Mouse (Mus musculus) forebrain, embryonic 11.5 days (tissue): ENCODE measurements around the gene Igdcc3. TPM values are rescaled to one million over a fixed set of nuclear protein-coding genes. Genes with fewer than 3 reads are reported as not detected.
"Not testable (repeated sequence)": the region's sequence is repeated elsewhere in the genome, so short reads cannot be mapped to it uniquely, and the experiment has no call there.

ENCODE experiments used
- ATAC-seq: fragments of 200-750 bp; cut with Nextera tagmentation; replicated peaks from 2 replicates; pipeline ENCODE4 v1.8.0; 2017; ENCODE audit warnings: moderate TSS enrichment; ENCODE audit not compliant: low FRiP score
- DNase-seq: peaks from one replicate; pipeline ENCODE4 v3.0.0-alpha.2; 2017; ENCODE audit warnings: low spot score
- H3K27ac ChIP-seq: fragments of 300-500 bp; sonication (generic); 2 replicates; pipeline ENCODE4 v1.5.1; 2014; ENCODE audit warnings: low read depth, low read length
- H3K27me3 ChIP-seq: fragments of 300-500 bp; sonication (generic); 2 replicates; pipeline ENCODE4 v1.6.1; 2014; ENCODE audit warnings: mild to moderate bottlenecking, low read length, mixed read lengths; ENCODE audit not compliant: control insufficient read depth, insufficient read depth
- H3K36me3 ChIP-seq: fragments of 300-500 bp; sonication (generic); 2 replicates; pipeline ENCODE4 v1.6.1; 2014; ENCODE audit warnings: mild to moderate bottlenecking, low read length, moderate library complexity, mixed read lengths; ENCODE audit not compliant: control insufficient read depth, insufficient read depth
- H3K4me1 ChIP-seq: fragments of 300-500 bp; sonication (generic); replicated peaks from 2 replicates; pipeline ENCODE4 v1.6.1; 2014; ENCODE audit warnings: low read length, mixed read lengths; ENCODE audit not compliant: control insufficient read depth, insufficient read depth
- H3K4me2 ChIP-seq: fragments of 300-500 bp; sonication (generic); 2 replicates; pipeline ENCODE4 v1.6.1; 2014; ENCODE audit warnings: low read depth, mild to moderate bottlenecking, low read length, moderate library complexity, mixed read lengths; ENCODE audit not compliant: severe bottlenecking
- H3K4me3 ChIP-seq: fragments of 300-500 bp; sonication (generic); 2 replicates; pipeline ENCODE4 v1.5.1; 2014; ENCODE audit warnings: low read depth, low read length
- H3K9ac ChIP-seq: fragments of 300-500 bp; sonication (generic); 2 replicates; pipeline ENCODE4 v1.6.1; 2014; ENCODE audit warnings: low read length
- H3K9me3 ChIP-seq: fragments of 300-500 bp; sonication (generic); 2 replicates; pipeline ENCODE4 v1.6.1; 2016; ENCODE audit warnings: low read length, mixed read lengths; ENCODE audit not compliant: control insufficient read depth
- WGBS: fragments of 180-500 bp; shearing (Covaris S2); extraction: QIAGEN DNeasy Blood & Tissue Kit; methylation state at CpG from one replicate; pipeline ENCODE4 v1.1.7; 2014; 5-methylcytosine and 5-hydroxymethylcytosine counted together
- polyA plus RNA-seq: library from polyadenylated mRNA; unstranded; fragments of >200 nt; fragmentation: Nextera tagmentation; extraction: Ambion mirVana; gene quantifications from 2 replicates; pipeline ENCODE4 v1.2.1, GENCODE M21; 2014

Gene Igdcc3
- polyA plus RNA-seq, 1 experiment from 2014 or later, result 81.2 TPM

DNA sequence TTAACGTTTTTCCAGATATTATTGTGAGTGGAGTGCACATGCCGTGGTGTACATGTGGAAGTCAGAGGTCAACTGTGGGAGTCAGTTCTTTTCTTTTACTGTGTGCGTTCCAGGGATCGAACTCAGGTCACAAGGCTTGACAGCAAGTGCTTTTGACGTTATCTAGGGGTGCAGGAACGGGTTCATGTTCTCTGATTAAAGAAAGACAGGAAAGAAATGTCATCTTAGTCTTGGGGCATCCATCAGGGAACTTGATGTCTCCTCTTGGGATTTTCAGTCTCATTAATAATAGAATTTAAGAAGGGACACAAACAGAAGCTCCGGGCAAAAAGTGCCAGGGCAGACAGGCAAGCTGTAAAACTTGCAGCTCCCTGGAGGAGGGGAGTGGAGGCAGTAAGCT lies 58.7 kb downstream of the Igdcc3 start:
- Histone ChIP-seq H3K9ac (no peak overlapping the region), H3K27me3 (no peaks in the 10 kb centered on the region), H3K4me3 (no peak overlapping the region), H3K9me3 (no peaks in the 10 kb centered on the region), H3K4me1 (peaks cover 3% of the 10 kb centered on the region), H3K36me3 (no peaks in the 10 kb centered on the region), H3K4me2 (no peak overlapping the region), H3K27ac (no peak overlapping the region)
- 76% methylated on average over 7 of the region's 7 CpGs for WGBS
- ATAC-seq (no peak), DNase-seq (no peak)

DNA sequence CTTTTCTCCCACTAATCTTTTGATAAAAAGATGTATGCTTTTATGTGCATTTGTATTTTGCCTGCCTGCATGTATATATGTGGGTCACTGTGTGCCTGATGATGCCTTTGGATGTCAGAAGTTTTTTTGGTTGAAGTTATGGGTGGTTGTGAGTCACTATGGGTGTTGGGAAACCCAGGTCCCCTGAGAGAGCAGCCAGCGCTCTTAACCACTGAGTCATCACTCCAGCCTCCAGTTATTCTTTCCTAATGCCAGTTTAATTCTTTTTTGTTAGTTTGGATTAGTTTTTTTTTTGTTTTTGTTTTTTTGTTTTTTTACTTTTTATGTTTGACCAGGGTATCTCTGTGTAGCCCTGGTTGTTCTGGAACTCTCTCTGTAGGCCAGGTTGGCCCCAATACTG lies 59.6 kb downstream of the Igdcc3 start:
- H3K27me3 ChIP-seq, result no peaks in the 10 kb centered on the region
- H3K4me1 ChIP-seq, result no peaks in the 10 kb centered on the region; the same call in 1 of the 2 replicates
- no peak overlapping the region for H3K9ac ChIP-seq
- no peak overlapping the region for H3K4me3 ChIP-seq
- H3K9me3 ChIP-seq, result no peaks in the 10 kb centered on the region
- ATAC-seq (no peak), DNase-seq (no peak)
- H3K27ac ChIP-seq, result no peak overlapping the region
- 59% methylated on average over 1 of the region's 1 CpGs for WGBS
- H3K36me3 ChIP-seq, result no peaks in the 10 kb centered on the region
- H3K4me2 ChIP-seq, result no peak overlapping the region

DNA sequence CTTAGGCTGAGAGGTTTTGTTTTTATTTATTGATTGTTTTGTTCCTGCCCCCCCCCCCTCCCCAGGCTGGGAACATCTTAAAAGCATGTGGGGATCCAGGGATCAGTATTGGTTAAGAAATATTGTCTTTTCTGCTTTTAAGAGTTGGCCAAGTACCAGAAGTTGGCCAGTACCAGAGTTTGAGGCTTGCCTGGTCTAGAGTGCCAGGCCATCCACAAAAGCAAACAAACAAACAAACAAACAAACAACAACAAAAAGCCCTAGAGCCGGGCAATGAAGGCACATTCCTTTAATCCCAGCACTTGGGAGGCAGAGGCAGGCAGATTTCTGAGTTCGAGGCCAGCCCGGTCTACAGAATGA lies 60.0 kb downstream of the Igdcc3 start:
- H3K4me1 ChIP-seq, result no peaks in the 10 kb centered on the region; the same call in 1 of the 2 replicates
- H3K4me3 ChIP-seq, result no peak overlapping the region
- H3K27ac ChIP-seq, result 0 out of 2 replicates have a peak overlapping the region, but pooled peaks have one; percentile 25
- DNase-seq (peak; percentile 73), ATAC-seq (no peak)
- no peaks in the 10 kb centered on the region for H3K36me3 ChIP-seq
- no peaks in the 10 kb centered on the region for H3K27me3 ChIP-seq
- no peak overlapping the region for H3K9ac ChIP-seq
- WGBS, result 45% methylated on average over 3 of the region's 3 CpGs
- no peaks in the 10 kb centered on the region for H3K9me3 ChIP-seq
- H3K4me2 ChIP-seq, result no peak overlapping the region

DNA sequence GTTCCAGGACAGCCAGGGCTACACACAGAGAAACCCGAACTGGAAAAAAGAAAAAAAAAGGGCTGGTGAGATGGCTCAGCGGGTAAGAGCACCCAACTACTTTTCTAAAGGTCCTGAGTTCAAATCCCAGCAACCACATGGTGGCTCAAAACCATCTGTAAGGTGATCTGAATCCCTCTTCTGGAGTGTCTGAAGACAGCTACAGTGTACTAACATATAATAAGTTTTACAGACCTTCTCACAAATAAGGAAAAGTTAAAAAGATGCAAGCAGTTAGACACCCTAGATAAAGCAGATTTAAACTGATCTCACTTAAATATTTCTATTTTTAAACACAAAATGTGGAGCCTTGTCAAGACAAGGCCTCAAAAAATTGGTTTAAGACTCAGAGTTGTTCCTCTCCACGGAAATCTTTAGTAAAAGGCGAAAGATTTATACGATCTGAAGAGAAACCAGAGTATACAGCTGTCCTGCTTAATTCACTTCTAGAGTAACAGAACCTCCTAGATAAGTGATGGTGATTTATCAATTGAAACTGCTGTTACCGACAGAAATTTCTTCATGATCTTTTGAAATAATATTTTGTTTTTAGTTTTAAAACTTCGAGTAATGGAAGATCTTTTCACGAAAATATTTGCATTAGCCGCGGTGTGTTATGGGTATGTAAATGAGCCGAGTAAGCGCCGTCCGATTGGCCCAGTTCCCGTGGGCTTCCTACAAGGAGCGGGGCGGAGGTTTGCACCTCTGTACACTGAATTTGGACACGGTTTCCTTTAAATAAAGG lies 60.6 kb downstream of the Igdcc3 start:
- peak; percentile 86 for ATAC-seq

DNA sequence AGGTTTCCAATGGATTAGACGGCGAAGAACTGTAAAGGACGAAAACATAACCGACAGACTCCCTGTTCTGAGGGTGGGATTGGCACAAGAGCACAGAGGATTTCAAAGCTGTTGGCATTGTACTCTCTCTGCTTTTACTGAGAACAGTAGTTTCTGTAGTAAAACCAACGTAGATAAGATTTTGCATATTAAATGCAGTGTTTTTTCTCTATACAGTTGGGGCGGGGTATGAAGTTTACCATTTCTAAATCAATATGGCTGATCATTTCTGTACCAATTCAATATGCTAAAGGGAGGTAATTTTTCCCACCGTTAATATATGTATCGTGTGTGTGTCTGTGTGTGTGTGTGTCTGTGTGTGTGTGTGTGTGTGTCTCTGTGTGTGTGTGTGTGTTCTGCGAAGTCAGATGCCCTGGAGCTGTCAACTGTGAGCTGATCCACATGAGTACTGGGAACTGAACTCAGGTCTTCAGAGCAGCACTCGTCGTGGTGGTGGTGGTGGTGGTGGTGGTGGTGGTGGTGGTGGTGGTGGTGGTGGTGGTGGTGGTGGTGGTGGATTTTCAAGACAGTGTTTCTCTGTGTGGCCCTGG lies 61.3 kb downstream of the Igdcc3 start:
- ATAC-seq, result peak; percentile 54; the same call in 1 of the 2 replicates
- Histone ChIP-seq H3K36me3 (no peaks in the 10 kb centered on the region), H3K27ac (no peak overlapping the region; the same call in 1 of the 2 replicates), H3K4me3 (peak overlapping the region; percentile 21), H3K9ac (peak overlapping the region; percentile 55), H3K4me1 (no peaks in the 10 kb centered on the region; the same call in 1 of the 2 replicates), H3K9me3 (no peaks in the 10 kb centered on the region), H3K4me2 (peak overlapping the region; percentile 60), H3K27me3 (no peaks in the 10 kb centered on the region)
- 30% methylated on average over 11 of the region's 11 CpGs for WGBS
- no peak for DNase-seq

More for the DNA sequence above, 60.6 kb downstream of the Igdcc3 start:
- peak overlapping the region; percentile 55 for H3K9ac ChIP-seq
- H3K9me3 ChIP-seq, result no peaks in the 10 kb centered on the region
- H3K27me3 ChIP-seq, result no peaks in the 10 kb centered on the region
- H3K4me3 ChIP-seq, result peak overlapping the region; percentile 21
- peak overlapping the region; percentile 25; the same call in 1 of the 2 replicates for H3K27ac ChIP-seq
- H3K4me2 ChIP-seq, result peak overlapping the region; percentile 60
- no peaks in the 10 kb centered on the region for H3K36me3 ChIP-seq
- H3K4me1 ChIP-seq, result no peaks in the 10 kb centered on the region; the same call in 1 of the 2 replicates
- peak; percentile 85 for DNase-seq
- under 1% methylated on average over 18 of the region's 18 CpGs for WGBS

DNA sequence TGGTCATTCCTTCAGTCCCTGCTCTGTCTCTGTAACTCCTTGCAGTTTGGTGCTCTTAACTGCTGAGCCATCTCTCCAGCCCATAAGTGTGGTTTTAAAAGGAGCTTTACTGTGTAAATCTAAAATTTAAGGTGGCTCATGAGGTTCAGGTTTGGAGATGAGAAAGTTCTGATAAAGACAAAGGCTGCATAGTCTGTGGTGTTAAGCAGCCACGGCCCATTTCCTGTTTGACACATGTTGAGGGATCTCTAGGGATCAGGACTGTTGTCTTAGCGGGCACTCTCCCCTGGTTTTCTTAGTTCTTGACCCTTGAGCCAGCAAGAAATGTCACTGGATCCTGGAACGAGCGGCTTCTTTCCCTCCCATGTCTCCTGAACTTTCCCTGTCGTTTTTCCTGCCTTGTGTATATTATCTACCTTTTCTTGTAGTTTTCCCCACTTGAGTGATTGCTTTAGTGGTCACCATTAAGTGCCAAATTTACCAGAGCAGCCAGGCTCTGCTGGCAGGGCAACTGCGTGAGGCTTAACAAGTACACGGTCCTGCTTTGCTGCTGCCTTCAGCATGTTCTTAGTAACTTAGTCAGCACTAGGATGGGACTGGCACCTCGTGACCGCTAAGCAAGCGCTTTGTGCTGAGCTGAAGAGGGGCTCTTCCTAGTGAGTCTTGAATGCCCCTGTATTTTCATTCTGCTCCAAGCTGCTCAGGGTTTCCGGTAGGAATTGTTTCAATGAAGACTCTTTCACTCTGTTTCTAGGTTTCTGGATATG lies 64.2 kb downstream of the Igdcc3 start:
- no peaks in the 10 kb centered on the region for H3K4me1 ChIP-seq
- no peak overlapping the region for H3K9ac ChIP-seq
- no peaks in the 10 kb centered on the region for H3K9me3 ChIP-seq
- 77% methylated on average over 11 of the region's 11 CpGs for WGBS
- no peak for DNase-seq
- H3K36me3 ChIP-seq, result no peaks in the 10 kb centered on the region
- no peak overlapping the region for H3K4me3 ChIP-seq
- no peak overlapping the region for H3K27ac ChIP-seq
- ATAC-seq, result no peak
- no peaks in the 10 kb centered on the region for H3K27me3 ChIP-seq
- no peak overlapping the region for H3K4me2 ChIP-seq

DNA sequence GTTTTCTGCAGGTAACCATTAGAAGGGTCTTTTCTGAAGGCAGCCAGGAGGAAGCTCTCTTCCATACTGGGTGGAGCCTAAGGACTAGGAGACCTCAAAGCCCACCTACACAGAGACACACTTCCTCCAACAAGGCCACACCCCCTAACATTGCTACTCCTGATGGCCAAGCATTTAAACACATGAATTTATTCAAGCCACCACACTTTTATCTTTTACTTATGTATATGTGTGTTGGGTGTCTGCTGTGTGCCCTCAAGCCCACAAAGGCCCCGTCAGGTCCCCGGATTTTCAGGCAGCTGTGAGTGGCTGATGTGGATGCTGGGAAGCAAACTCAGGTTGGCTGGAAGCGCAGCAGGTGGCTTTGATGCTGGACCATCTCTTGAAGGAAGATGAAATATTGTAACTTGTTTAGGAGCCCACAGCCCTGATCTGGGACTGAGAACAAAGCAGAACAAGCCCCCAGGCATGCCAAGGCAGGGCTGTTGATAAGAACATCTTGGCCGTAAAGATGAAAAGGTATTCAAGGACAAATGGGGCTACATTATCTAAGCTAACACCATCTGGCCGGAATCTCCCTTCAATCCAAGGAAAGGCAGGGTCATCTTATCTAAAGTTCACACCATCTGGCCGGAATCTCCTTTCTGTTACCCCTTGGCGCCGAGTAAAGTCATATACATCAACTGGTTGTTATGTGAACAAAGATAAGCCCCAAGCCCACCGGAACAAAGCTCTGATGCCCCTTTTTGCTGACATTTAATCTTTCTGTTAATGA lies 66.2 kb downstream of the Igdcc3 start:
- H3K27me3 ChIP-seq, H3K4me2 ChIP-seq, H3K9me3 ChIP-seq, ATAC-seq, H3K4me1 ChIP-seq, H3K4me3 ChIP-seq, H3K9ac ChIP-seq, H3K27ac ChIP-seq, DNase-seq, H3K36me3 ChIP-seq: not testable (repeated sequence)
- WGBS, result 94% methylated on average over 9 of the region's 9 CpGs
